Mouse (Mus musculus) heart, postnatal 0 days (tissue): Measurements from ENCODE around the gene Ank2.

Source experiments
- CTCF ChIP-seq: IDR thresholded peaks from 2 replicates; pipeline ENCODE4 v1.5.1; 2016; ENCODE audit warnings: antibody characterized with exemption, control low read depth, low read depth
- EP300 ChIP-seq: IDR thresholded peaks from 2 replicates; pipeline ENCODE4 v1.6.1; 2016; ENCODE audit warnings: antibody characterized with exemption, low read depth

DNA sequence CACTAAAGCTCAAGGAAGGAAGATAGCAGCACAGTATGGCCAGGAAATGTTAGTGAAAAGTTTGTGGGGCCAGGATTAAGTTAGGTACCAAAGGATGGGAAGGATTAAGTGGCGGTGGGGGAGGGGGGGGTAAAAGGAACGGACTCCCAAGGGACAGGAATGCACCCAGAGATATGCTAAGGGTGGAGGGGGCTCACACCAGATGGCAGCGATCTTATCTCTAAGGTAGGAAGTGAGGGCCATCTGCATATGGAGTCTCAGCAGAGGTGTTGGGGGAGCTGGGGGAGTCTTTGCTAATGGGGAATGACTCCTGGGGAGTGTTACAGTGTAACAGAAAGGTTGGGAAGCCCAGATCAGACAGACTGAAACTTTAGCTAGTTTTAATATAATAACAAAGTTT is 39.3 kb downstream of the Ank2 start:
- TF ChIP-seq CTCF = no peak
- no peak for TF ChIP-seq EP300
